Mouse (Mus musculus) megakaryocyte progenitor cell, adult 5-6 weeks (primary cell): ENCODE measurements at regions not wholly inside any gene's neighbourhood (a gene's known extent, or its start where the extent isn't known, plus 50 kb on each side); places are given as distances from the start of the nearest gene placed in this dataset.
A peak's percentile ranks its signal among the peaks of the same experiment; 100 is the strongest.

Experiments
- ATAC-seq: replicated peaks from 2 replicates; pipeline ENCODE4 v1.8.0; 2016; ENCODE audit warnings: mild to moderate bottlenecking, moderate TSS enrichment, inconsistent platforms; ENCODE audit not compliant: poor library complexity

DNA sequence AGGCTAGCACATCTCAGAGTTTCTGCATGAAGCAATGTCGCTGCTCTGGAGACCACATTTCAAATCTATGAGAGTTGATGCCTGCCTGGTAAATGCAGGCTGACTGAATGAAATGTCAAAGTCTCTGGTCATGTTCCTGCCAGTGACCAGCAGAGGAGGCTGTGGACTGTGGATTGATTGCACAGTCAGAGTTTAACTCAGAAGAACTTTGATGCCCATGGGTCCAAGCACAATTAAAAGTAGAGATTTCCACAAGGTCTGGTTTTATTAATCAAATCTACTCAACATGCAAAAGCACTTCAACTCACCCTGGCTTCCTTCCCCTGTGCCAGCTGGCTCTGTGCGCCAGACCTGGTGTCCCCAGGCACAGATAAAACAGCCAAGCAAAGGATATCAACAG lies 81.3 kb downstream of the Hsd17b3 start:
- ATAC-seq = 0 out of 2 replicates have a peak, but pooled peaks have one; percentile 11

DNA sequence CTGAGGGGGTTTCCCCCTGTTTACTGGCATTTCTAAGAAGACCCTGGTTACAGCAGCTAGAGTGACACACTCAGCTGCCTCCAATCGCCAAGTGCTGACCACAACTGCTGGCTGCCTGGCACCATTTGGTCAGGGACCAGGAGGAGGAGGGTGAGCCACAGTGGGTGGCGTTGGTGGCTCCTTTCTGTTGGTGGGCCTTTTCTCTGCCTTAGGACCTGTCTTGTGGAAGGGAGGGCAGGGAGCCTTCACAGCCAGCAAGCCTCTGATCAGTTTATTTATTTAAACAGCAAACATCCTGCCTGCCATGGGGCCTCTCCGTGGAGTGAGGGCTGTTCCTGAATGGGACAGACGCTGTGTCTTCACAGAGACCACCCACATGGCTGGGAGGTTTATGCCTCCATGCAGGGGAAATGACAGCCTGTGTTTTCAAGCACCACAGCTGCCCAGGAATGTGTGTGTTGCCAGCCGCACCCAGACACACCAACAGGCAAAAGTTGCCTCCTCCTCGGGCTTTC lies 86.0 kb downstream of the Hsd17b3 start:
- ATAC-seq = no peak

DNA sequence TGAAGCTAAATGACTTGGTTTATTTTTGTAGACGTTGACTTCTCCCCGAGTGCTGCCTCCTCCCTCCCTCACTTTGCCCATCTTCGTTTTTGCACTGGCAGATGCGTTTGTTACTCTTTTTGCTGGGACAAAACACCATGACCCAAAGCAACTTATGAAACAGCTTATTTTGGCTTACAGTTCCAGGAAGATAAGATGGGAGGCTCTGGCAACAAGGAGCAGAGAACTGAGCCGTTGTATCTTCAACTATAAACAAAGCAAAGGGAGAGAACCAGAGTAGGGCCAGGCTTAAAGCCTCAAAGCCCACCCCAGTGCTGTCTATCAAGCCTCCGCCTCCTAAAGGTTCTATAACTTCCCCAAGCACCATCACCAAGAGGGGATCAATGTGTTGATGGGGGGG lies 88.7 kb downstream of the Hsd17b3 start:
- ATAC-seq = no peak

DNA sequence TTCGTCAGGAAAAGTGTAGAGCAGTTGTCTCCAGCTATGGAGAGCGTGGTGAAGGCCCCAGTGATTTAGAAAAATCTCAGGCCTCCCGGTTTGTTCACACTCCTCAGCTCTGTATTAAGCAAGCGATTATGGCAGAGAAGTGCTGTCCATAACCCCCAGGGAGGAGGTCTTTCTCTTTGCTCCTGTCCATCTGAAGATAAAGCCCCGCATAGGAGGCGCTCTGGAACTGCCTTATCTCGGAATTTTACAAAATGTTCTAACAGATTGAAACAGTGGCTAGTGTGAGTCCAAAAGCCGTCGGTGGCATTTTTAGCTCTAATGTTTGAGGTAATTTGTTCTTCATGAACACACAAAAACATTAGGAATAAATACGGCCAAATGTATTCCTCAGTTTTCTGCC lies 90.4 kb downstream of the Hsd17b3 start:
- no peak for ATAC-seq

DNA sequence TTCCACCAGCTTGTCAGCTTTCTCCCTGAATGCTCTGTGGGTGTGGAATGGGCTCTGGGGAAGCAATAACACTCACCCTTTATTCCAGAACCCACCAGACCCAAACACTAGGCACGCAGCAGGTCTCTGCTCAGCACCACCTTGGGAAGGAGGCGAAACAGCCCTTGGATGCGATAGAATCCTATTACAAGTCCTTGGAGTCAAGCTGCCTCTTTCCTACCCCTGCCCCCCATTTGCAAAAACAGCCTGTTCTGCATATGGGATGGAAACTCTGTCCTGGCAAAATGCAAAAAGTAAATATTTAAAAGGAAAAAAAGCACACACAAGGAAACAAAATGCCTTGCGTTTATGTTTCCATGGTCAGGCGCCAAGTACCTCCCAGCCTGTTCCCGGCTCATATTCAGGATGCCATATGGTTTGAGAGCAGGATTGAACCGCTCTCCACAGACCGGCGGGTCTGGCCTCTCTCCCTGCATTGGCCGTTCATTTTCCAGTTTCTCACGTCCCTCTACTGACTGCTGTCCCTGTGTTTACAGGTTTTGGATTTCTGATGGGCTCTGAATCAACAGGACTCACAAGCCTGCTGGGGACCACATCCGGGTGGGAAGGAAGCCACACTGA lies 95.1 kb downstream of the Hsd17b3 start:
- ATAC-seq = no peak

DNA sequence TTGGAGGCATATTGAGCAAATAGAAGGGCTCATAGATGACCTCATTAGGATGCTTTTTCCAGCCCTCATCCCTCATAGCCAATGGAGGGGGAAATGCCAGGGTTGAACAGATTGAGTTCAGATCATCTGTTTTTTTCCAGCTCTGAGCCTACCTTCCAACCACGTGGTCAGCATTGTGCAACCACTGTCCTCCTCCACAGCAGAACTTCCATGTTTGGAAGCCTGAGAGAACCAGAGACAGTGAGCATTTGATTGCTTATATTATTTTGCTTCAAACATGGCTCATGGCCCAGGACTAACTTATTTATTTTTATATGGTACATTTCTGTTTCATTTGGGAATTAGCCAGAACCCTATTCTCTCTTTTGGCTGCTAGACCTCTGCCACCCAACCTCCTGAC lies 96.0 kb downstream of the Hsd17b3 start:
- ATAC-seq = no peak

DNA sequence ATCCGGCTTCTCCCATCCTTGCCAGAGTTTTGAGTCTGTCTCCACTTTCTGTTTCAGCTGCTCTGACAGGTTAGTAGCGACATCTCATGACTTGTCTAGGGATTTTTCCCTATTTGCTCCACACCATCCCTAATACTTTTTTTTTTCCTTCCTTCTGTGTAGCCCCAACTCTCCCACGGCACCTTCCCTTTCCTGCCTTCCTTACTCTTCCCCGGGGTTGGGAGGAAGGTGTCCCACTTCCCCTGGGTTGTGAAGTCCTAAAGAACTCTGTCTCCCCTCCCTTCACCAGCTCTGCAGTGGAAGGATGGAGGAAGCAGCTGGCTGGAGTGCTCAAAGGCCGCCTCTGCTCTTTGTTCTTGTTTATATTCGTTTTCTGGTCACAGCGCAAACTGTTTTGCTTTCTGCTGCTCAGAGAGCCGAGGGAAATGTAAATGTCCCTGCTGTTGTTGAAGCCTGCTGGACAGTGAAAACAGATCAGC lies 98.5 kb downstream of the Hsd17b3 start:
- ATAC-seq = no peak

DNA sequence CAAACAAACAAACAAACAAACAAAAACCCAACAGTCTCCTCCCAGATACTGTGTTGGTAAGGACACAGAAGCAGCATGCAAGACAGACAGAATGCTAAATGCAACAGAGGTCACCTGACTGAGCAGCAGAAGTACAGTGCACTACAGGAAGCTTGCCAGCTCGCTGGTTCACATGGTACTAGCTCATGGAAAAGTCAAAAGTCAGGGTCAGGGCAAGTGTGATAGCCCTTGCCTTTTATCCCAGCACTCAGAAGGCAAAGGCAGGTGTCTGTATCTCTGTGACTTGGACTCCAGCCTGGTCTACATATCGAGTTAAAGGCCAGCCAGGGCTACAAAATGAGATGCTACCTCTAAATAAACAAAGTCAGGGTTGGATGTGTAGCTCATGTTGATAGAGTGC lies 99.3 kb downstream of the Hsd17b3 start:
- no peak for ATAC-seq

DNA sequence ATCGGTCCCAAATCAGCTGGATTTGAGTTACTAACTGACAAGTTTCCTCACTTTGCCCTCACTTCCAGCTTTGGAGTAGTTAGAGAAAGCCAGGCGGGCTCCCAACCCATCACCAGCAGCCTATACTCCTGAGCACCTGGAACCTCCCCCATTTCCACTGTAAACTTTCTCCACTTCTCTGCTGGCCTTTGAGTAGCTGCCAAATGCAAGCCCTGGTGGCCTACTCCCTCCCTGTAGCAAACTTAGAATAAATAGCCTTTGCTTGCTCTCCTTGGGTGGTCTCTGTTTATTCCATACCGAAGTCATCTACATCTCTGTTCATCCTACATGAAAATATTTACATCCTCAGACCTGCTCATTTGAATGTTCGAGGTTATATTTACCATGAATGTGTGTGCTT lies 100.8 kb downstream of the Hsd17b3 start:
- ATAC-seq = no peak

DNA sequence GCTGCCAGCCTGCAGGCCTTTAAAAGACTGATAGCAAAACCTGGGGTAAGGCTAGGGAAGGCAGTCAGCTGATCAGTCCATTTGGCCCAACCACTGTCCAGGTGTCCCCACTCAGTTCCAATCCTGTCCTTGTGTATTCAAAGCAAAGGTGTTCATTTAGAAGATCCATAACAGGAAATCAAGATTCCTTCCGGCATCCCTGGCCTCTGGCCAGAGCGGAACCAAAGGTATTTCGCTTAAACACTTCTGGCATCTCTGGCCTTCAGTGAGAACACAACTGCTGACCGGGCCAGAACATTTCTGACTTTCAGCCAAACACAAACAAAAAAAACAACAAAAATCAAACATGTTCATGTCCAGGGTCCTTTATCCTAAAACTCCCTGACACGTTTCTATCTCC lies 102.3 kb downstream of the Hsd17b3 start:
- no peak for ATAC-seq

DNA sequence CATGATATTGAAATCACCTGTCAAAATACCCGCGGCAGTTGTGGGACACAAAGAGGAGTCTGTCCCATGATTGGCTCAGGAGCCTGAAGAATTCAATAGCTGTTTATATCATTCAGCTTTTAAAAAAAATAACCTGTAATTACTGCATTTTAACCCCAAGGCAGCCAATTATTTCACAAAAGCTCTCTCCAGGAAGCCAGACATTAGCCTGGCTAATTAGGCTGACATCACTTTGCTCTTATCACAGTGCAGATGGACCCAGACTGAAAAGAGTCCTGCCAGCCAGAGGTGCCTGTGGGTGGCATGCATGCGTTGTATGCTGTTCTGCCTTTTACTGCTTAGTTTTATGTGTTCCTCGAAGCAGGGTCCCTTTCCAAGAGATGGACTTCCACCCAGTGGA lies 103.4 kb downstream of the Hsd17b3 start:
- ATAC-seq = peak; percentile 90

DNA sequence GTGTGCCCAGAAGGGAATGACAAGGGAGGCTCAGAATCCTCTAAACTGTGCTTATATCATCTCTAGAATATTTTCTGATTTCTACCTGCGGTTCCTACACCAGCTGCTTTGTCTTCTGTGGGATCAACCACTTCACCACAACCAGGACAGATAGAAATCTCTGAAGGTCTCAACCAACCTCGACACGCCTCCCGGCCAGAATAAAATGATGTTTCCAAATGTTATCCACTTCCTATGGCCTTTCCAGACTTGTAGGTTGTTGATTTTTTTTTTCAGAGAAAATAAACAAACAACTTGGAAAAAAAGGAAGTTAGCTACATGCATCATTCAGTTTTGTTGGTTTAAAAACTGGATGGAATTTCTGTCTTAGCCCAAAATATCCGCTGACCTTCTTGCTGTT lies 103.9 kb downstream of the Hsd17b3 start:
- no peak for ATAC-seq

DNA sequence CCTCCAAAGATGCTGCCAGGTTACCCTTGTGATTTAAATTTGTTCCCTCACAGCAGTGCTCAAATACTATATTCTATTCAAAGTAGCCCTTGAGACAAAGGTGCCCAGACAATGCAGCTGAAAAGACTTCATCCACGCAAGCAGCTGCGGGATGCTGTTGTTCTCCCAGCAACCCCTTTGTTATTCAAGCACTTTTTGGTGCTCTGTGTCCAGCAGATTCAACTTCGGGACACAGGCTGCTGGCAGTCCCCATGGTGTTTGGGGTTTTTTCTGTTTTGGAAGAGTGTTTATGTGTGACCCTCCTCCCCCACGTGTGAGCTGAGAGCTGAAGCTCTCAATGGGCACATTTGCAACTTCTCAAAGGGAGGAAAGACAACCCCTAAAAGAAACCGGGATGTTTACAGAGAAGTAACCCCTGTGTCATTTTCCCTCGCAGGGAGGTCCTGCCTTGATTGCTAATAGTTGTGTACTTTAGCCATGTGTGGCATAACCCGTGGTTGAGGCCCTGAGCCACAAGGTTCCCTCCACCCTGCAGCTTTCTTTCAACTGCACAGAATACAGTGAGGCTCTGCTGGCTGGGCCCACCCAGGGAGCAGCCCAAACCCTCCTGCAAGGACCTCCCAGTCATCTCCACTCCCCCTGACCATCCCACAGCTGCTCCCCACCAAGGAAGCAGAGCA lies 108.9 kb downstream of the Hsd17b3 start:
- ATAC-seq = no peak

DNA sequence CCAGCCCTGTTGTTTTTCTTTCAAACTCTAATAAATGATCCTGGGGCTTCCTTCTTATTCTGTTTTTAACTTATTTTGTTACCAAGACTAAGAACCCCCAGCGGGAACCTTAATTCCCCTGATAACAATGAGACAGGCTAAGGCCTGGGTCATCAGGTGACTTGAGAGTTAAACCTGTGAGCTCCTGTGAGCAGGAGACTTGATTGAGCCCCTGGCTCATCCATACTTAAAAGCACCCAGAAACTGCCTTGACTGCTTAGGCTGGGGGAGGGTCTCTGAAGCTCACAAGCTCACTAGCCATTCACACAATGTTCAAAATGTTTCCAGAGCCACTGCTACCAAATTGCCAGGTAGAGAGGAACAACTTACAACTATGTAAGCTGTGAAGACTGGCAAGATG lies 109.4 kb downstream of the Hsd17b3 start:
- ATAC-seq = no peak

DNA sequence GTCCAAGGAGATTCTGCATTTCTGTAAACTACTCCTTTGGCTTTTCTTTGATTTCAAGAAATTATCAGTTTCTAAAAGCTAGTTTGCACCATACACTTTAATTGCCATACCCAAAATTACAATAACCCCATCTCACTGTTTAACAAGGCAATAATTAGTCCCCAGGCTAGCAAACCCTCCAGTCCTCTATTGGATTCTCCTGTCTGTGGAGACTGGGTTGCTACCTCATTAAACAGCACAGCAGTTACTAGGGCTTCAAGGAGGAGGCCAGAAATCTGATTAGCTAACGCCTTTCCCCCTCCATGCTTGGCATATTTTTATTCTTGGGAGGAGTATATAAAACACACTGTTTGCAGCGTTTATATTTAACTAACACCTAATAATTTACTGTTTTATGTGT lies 119.1 kb downstream of the Hsd17b3 start:
- no peak for ATAC-seq

DNA sequence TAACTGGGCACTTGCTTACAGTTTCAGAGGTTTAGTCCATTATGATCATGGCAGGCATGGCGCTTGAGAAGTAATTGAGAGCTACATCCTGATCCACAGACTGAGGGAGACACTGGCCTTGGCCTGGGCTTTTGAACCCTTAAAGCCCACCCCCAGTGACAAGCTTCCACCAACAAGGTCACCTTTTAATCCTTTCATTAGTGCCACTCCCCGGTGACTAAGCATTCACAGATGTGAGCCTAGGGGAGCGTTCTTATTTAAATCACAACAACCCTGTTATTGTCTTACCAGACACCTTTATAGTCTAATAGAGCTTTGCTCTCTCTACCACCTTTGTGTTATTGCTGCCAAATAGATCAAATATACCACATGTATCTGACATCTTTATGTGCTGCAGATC lies 120.4 kb downstream of the Hsd17b3 start:
- ATAC-seq = no peak

DNA sequence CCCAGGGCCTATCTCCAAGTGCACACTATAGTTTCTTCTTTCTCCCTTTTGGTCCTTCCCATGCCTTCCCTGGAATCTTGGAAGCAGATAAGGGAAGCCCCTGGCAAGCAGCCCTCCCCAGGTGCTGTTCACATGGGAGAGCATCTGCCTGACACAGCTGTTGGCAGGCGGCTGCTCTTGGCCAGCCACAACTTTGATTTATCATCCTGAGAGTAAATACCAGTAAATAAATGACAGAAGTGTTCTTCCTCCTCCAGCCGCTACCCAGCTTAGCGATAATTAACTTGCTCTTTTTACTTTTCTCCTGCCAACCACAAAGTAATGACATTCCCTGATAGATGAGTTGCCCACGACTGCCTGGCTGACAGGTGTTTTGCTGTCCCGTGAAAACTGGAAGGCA lies 131.9 kb downstream of the Hsd17b3 start:
- no peak for ATAC-seq

DNA sequence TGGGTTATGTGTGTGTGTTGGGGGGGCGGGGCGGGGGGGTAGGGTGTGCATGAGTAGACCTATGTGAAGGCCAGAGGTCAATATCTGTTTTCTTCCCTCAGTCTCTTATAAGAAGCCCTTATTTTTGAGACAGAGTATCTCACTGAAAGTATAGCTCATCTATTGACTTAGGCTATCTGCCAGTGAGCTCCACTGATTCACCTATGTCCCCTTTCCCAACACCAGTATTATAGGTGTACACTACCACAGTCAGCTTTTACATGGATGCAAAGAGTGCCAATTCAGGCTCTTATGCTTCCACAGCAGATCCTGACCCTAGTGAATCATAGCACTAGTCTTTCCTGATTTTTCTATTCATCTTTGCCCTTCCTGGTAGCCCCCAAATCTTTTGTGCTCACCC lies 134.7 kb downstream of the Hsd17b3 start:
- no peak for ATAC-seq

DNA sequence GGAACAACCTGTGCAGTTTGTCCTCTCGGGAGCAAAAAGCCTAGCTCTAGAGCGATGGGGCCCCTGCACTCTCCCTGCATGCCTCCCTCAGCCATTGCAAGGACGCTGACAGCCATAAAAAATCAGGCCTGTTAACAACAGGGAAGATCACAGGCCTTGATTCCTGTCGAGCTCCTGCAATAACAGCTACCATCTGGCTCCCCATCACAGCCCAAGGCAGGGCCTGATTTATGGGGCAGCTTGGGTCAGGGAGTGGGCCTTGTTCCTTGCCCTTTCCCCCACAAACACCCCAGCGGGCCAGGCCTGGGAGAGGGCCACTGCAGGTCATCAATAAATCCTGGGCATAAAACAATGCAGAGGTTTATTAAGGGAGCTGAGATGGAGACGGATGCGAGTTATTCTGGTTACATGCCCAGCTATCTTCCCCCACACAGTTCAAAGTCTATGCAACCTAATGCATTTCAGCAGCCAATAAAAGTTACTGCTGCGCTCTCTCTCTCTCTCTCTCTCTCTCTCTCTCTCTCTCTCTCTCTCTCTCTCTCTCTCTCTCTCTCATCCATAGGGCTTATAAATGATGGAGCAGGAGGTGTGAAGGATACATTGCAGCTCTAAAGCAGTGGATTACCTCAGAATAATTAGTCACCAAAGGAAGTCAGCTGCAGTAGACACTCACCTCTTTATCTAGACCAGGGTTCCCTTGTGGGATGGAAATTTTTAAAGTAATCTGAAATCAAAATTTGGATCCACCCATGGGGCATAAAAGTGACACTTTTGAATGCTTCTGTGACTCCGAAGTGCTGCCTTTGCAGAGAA lies 136.9 kb downstream of the Hsd17b3 start:
- ATAC-seq = no peak

DNA sequence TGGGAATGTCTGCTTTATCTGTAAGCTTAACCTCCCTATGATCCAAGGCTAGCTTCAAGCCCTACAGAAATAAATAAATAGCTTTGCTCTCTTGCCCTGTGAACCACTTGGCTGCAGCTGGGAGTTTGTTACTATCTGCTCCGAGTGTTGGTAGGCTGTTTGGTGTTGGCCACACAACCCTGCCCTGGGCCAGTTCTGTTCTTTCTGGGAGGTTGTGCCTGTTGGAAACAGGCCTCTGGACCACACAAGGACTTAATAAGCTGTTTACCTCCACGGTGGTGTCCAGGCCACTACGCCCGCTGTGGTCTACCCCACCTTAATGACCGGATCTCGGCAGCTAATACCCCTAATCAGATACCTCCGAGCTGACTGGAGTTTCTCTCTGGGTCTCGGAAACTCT lies 136.1 kb downstream of the Ercc6l2 start:
- no peak for ATAC-seq
